Mouse (Mus musculus): ENCODE results near the gene Trir. TPM values are rescaled to one million over a fixed set of nuclear protein-coding genes. Genes with fewer than 3 reads are reported as not detected.

Gene Trir
- polyA plus RNA-seq, 1 experiment from 2014 or later = 157 TPM

DNA sequence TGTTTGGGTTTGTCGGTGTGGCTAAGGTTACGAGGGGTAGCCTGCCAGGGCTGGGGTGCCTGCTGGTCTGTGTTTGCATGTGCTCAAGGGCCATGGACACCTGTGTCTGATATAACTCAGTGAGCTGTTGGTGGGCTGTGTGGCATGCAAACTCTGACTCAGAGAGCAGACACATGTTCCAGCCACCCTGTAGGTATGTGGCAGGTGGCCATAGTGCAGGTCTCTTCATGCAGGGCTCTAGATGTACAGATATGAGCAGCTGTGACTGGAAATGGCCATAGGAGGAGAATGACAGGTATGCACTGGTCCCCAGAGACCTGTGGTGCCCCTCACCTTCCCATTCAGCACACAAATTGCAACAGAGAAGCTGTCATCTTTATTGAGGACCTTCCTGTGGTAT, 40.5 kb downstream of the Trir start:
- Histone ChIP-seq H3K4me2 (ENCODE audit: low read length) (no peak overlapping the region), H3K9ac (replicated peaks; ENCODE audit: low read length) (no peak overlapping the region), H3K4me3 (replicated peaks; ENCODE audit: low read depth, low read length) (no peak overlapping the region), H3K27me3 (ENCODE audit: control insufficient read depth, insufficient read depth, low read length) (no peaks in the 10 kb centered on the region), H3K27ac (replicated peaks; ENCODE audit: low read depth, low read length) (no peak overlapping the region), H3K36me3 (ENCODE audit: control insufficient read depth, insufficient read depth, low read length) (peaks cover 35% of the 10 kb centered on the region), H3K9me3 (ENCODE audit: control insufficient read depth, low read length) (no peaks in the 10 kb centered on the region), H3K4me1 (ENCODE audit: control insufficient read depth, insufficient read depth, low read length) (peaks cover 7% of the 10 kb centered on the region)
- ATAC-seq (ENCODE audit: low FRiP score, low TSS enrichment) (no peak), DNase-seq (no peak)
- WGBS = 90% methylated on average over 2 of the region's 2 CpGs

DNA sequence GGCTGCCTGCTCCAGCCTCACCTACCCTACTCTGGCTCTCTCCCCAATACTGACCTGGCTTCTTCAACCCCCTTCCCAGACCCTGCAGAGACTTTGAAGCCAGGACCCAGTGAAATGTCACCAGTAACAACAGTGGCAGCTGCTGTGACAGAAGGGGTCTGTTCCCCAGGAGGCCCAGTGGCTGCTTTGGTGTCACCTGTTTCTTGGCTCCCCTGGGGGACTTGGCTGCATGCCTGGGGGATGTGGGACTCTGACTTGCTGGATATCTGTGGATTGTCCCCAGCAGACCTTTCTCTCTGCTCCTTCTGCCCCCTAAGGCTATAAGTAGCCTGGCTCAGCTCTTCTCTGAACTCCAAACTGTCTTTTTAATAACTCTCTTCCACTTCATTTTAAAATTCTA, 41.4 kb downstream of the Trir start, which contains the start of gene Gm5741:
Gene Gm5741 (minus strand): TSS at position 1 of the 400 bp plus-strand sequence.
- DNase-seq (no peak), ATAC-seq (ENCODE audit: low FRiP score, low TSS enrichment) (no peak)
- H3K9me3 ChIP-seq (ENCODE audit: control insufficient read depth, low read length) = no peaks in the 10 kb centered on the region
- H3K36me3 ChIP-seq (ENCODE audit: control insufficient read depth, insufficient read depth, low read length) = peaks cover 35% of the 10 kb centered on the region
- H3K9ac ChIP-seq (replicated peaks; ENCODE audit: low read length) = no peak within 1 kb of the TSS
- no peak within 1 kb of the TSS for H3K4me3 ChIP-seq (replicated peaks; ENCODE audit: low read depth, low read length)
- no peak within 1 kb of the TSS for H3K27ac ChIP-seq (replicated peaks; ENCODE audit: low read depth, low read length)
- H3K4me2 ChIP-seq (ENCODE audit: low read length) = no peak within 1 kb of the TSS
- H3K4me1 ChIP-seq (ENCODE audit: control insufficient read depth, insufficient read depth, low read length) = peaks cover 11% of the 10 kb centered on the region
- no peaks in the 10 kb centered on the region for H3K27me3 ChIP-seq (ENCODE audit: control insufficient read depth, insufficient read depth, low read length)

DNA sequence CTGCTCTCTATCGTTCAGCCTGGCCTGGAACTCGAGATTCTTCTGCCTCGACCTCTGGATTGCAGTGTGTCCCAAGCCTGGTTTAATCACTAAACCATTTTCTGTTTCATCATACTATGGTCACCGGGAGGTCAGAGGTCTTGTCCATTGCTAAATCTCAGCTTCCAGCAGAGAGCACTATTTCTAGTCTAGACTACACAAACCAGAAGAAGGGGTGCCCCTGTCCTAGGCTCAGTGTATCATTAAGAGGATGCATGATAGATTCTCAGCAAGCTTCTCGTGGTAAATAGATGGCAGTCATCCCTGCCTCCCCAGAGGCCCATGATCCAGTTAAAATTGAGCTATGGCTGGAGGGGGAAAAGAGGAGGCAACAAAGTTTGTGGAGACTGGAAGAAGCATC, 44.4 kb downstream of the Trir start:
- Histone ChIP-seq H3K27me3 (ENCODE audit: control insufficient read depth, insufficient read depth, low read length) (no peaks in the 10 kb centered on the region), H3K27ac (replicated peaks; ENCODE audit: low read depth, low read length) (peak overlapping the region; percentile 91), H3K9ac (replicated peaks; ENCODE audit: low read length) (peak overlapping the region; percentile 70; the same call in 1 of the 2 replicates), H3K4me1 (ENCODE audit: control insufficient read depth, insufficient read depth, low read length) (peaks cover 11% of the 10 kb centered on the region), H3K4me3 (replicated peaks; ENCODE audit: low read depth, low read length) (peak overlapping the region; percentile 91), H3K4me2 (ENCODE audit: low read length) (peak overlapping the region; percentile 75), H3K9me3 (ENCODE audit: control insufficient read depth, low read length) (no peaks in the 10 kb centered on the region), H3K36me3 (ENCODE audit: control insufficient read depth, insufficient read depth, low read length) (peaks cover 55% of the 10 kb centered on the region)
- no peak for DNase-seq
- no peak for ATAC-seq (ENCODE audit: low FRiP score, low TSS enrichment)
- WGBS = 81% methylated on average over 5 of the region's 5 CpGs

DNA sequence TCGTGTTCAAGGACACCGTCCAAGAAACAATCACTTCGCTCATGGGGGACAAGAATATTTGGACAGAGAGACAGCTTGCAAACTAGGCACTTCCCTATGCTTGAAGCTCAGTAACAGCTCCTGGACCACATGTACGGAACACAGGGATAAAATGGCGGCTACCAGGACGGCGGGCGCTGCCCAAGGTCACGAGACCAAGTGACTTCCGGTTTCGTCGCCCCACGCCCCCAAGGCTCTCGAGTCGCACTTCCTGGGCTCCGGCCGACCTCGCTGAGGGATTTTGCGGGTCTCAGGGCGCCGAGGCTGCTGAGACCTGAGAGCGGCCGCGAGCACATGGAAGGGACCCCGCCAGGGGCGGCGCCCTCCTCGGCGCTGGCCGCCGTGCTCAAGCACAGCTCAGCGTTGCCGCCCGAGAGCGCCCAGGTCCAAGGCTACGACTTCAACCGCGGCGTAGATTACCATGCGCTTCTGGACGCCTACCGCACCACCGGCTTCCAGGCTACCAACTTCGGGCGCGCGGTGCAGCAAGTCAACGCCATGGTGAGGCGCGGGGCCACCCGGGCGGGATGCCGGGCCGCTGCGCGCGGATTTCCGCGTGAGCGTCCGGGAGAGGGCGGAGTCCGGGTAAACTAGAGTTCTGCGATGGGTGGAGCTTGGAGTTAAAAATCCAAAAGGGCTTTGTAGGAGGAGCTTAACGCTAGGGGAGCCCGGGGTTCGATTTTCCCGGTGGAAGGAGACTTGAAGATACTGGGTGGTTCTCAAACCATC, 45.1 kb downstream of the Trir start, which contains the start of gene Dhps:
Gene Dhps (plus strand): TSS at position 244 of the 768 bp plus-strand sequence.
- peaks cover 55% of the 10 kb centered on the region for H3K36me3 ChIP-seq (ENCODE audit: control insufficient read depth, insufficient read depth, low read length)
- H3K9ac ChIP-seq (replicated peaks; ENCODE audit: low read length) = peak within 1 kb of the TSS; percentile 70
- H3K27ac ChIP-seq (replicated peaks; ENCODE audit: low read depth, low read length) = peak within 1 kb of the TSS; percentile 91
- peak; percentile 89 for ATAC-seq (ENCODE audit: low FRiP score, low TSS enrichment)
- no peaks in the 10 kb centered on the region for H3K9me3 ChIP-seq (ENCODE audit: control insufficient read depth, low read length)
- H3K4me2 ChIP-seq (ENCODE audit: low read length) = peak within 1 kb of the TSS; percentile 75
- H3K27me3 ChIP-seq (ENCODE audit: control insufficient read depth, insufficient read depth, low read length) = no peaks in the 10 kb centered on the region
- DNase-seq = peak; percentile 96
- H3K4me1 ChIP-seq (ENCODE audit: control insufficient read depth, insufficient read depth, low read length) = peaks cover 11% of the 10 kb centered on the region
- H3K4me3 ChIP-seq (replicated peaks; ENCODE audit: low read depth, low read length) = peak within 1 kb of the TSS; percentile 91
- WGBS = under 1% methylated on average over 66 of the region's 68 CpGs

DNA sequence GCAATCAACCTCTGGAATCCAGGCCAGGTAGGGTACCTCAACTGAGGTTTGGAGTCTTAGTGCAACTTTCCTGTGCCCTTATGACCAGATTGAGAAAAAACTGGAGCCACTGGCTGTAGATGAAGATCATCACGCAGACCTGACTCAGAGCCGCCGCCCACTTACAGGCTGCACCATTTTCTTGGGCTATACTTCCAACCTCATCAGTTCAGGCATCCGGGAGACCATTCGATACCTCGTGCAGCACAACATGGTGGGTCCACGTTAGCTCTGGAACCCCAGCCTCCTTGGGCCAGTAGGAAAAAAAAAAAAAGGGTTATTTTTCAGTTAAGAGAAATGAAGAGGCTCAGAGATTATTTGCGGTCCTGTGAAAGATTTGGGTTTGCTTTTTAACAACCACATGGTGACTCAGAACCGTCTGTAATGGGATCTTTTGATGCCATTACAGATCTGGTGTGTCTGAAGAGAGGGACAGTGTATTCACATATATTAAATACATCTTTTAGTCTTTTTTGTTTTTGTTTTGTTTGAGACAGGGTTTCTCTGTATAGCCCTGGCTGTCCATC, 45.8 kb downstream of the Trir start:
- Histone ChIP-seq H3K9me3 (ENCODE audit: control insufficient read depth, low read length) (no peaks in the 10 kb centered on the region), H3K4me2 (ENCODE audit: low read length) (peak overlapping the region; percentile 75), H3K36me3 (ENCODE audit: control insufficient read depth, insufficient read depth, low read length) (peaks cover 51% of the 10 kb centered on the region), H3K4me1 (ENCODE audit: control insufficient read depth, insufficient read depth, low read length) (peaks cover 11% of the 10 kb centered on the region), H3K9ac (replicated peaks; ENCODE audit: low read length) (peak overlapping the region; percentile 70), H3K4me3 (replicated peaks; ENCODE audit: low read depth, low read length) (peak overlapping the region; percentile 91), H3K27ac (replicated peaks; ENCODE audit: low read depth, low read length) (peak overlapping the region; percentile 91; the same call in 1 of the 2 replicates), H3K27me3 (ENCODE audit: control insufficient read depth, insufficient read depth, low read length) (no peaks in the 10 kb centered on the region)
- no peak for ATAC-seq (ENCODE audit: low FRiP score, low TSS enrichment)
- 38% methylated on average over 9 of the region's 9 CpGs for WGBS
- DNase-seq = no peak

DNA sequence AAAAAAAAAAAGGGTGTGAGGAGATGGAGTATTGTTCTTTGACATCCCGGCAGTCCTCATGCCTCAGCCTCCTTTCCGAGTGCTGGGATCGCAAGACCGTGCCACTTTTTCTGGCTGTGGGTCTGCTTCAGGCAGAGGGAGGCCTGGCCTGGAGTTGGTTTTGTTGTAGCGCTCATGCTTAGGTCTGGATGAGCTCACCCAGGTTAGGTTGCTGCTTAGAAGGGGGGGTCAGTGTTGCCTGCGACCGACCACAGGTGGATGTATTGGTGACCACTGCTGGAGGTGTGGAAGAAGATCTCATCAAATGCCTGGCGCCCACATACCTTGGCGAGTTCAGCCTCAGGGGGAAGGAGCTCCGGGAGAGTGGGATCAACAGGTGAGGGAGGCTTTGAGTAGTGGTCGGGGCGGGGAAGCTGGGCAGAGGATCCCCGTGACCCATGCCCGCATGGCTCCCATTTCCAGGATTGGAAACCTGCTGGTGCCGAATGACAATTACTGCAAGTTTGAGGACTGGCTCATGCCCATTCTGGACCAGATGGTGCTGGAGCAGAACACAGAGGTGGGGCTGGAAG, 46.5 kb downstream of the Trir start:
- Histone ChIP-seq H3K9me3 (ENCODE audit: control insufficient read depth, low read length) (no peaks in the 10 kb centered on the region), H3K27ac (replicated peaks; ENCODE audit: low read depth, low read length) (no peak overlapping the region), H3K4me3 (replicated peaks; ENCODE audit: low read depth, low read length) (no peak overlapping the region), H3K4me1 (ENCODE audit: control insufficient read depth, insufficient read depth, low read length) (peaks cover 11% of the 10 kb centered on the region), H3K27me3 (ENCODE audit: control insufficient read depth, insufficient read depth, low read length) (no peaks in the 10 kb centered on the region), H3K36me3 (ENCODE audit: control insufficient read depth, insufficient read depth, low read length) (peaks cover 52% of the 10 kb centered on the region), H3K4me2 (ENCODE audit: low read length) (no peak overlapping the region), H3K9ac (replicated peaks; ENCODE audit: low read length) (no peak overlapping the region)
- DNase-seq (no peak), ATAC-seq (ENCODE audit: low FRiP score, low TSS enrichment) (no peak)
- whole genome bisulfite sequencing = 91% methylated on average over 15 of the region's 15 CpGs

DNA sequence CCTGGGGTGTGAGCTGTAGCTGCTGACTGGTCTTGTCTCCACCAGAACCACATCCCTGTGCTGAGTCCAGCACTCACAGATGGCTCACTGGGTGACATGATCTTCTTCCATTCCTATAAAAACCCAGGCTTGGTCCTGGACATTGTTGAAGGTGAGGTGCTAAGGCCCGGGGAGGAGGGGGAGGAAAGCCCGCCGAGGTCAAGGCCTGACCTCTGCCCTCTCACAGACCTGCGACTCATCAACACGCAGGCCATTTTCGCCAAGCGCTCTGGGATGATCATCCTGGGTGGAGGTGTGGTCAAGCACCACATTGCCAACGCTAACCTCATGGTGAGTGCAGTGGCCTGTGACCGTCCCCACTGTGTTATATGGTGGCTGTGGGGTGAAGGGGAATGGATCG, 47.5 kb downstream of the Trir start:
- H3K9ac ChIP-seq (replicated peaks; ENCODE audit: low read length) = no peak overlapping the region
- peaks cover 51% of the 10 kb centered on the region for H3K36me3 ChIP-seq (ENCODE audit: control insufficient read depth, insufficient read depth, low read length)
- WGBS = 88% methylated on average over 10 of the region's 10 CpGs
- H3K4me3 ChIP-seq (replicated peaks; ENCODE audit: low read depth, low read length) = no peak overlapping the region
- no peak overlapping the region for H3K4me2 ChIP-seq (ENCODE audit: low read length)
- H3K9me3 ChIP-seq (ENCODE audit: control insufficient read depth, low read length) = no peaks in the 10 kb centered on the region
- ATAC-seq (ENCODE audit: low FRiP score, low TSS enrichment) = no peak
- no peak overlapping the region for H3K27ac ChIP-seq (replicated peaks; ENCODE audit: low read depth, low read length)
- DNase-seq = no peak
- peaks cover 11% of the 10 kb centered on the region for H3K4me1 ChIP-seq (ENCODE audit: control insufficient read depth, insufficient read depth, low read length)
- H3K27me3 ChIP-seq (ENCODE audit: control insufficient read depth, insufficient read depth, low read length) = no peaks in the 10 kb centered on the region

DNA sequence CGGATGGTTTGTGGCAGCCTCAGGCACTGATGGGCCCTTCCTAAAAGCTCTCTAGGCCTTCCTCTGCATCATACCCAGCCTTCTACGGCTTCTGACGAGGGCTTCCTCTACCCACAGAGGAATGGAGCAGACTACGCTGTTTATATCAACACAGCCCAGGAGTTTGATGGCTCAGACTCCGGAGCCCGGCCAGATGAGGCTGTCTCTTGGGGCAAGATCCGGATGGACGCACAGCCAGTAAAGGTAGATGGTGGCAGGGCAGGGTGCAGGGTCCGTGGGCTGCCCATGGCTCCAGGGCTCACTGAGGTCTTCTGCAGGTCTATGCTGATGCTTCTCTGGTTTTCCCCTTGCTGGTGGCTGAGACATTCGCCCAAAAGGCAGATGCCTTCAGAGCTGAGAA, 48.0 kb downstream of the Trir start:
- 92% methylated on average over 10 of the region's 10 CpGs for WGBS
- no peak overlapping the region for H3K4me3 ChIP-seq (replicated peaks; ENCODE audit: low read depth, low read length)
- H3K9me3 ChIP-seq (ENCODE audit: control insufficient read depth, low read length) = no peaks in the 10 kb centered on the region
- H3K27me3 ChIP-seq (ENCODE audit: control insufficient read depth, insufficient read depth, low read length) = no peaks in the 10 kb centered on the region
- no peak overlapping the region for H3K9ac ChIP-seq (replicated peaks; ENCODE audit: low read length)
- H3K4me2 ChIP-seq (ENCODE audit: low read length) = no peak overlapping the region
- ATAC-seq (ENCODE audit: low FRiP score, low TSS enrichment) (no peak), DNase-seq (no peak)
- H3K27ac ChIP-seq (replicated peaks; ENCODE audit: low read depth, low read length) = no peak overlapping the region
- H3K4me1 ChIP-seq (ENCODE audit: control insufficient read depth, insufficient read depth, low read length) = peaks cover 14% of the 10 kb centered on the region
- H3K36me3 ChIP-seq (ENCODE audit: control insufficient read depth, insufficient read depth, low read length) = peaks cover 50% of the 10 kb centered on the region

Measured in midbrain, embryonic 14.5 days (tissue).